Mouse (Mus musculus) midbrain, embryonic 11.5 days (tissue): ENCODE measurements around the gene Stx6. TPM values are rescaled to one million over a fixed set of nuclear protein-coding genes. Genes with fewer than 3 reads are reported as not detected.
A peak's percentile ranks its signal among the peaks of the same experiment; 100 is the strongest.

Experiments used
- ATAC-seq: fragments of 200-750 bp; cut with Nextera tagmentation; 2 replicates; pipeline ENCODE4 v1.8.0; 2017; ENCODE audit warnings: moderate TSS enrichment, moderate library complexity; ENCODE audit not compliant: low FRiP score
- DNase-seq: peaks from one replicate; pipeline ENCODE4 v3.0.0; 2015; ENCODE audit warnings: low spot score; ENCODE audit errors: missing footprints
- H3K27ac ChIP-seq: fragments of 300-500 bp; sonication (generic); 2 replicates; pipeline ENCODE4 v1.5.1; 2014; ENCODE audit warnings: low read depth, low read length
- H3K27me3 ChIP-seq: fragments of 300-500 bp; sonication (generic); 2 replicates; pipeline ENCODE4 v1.6.1; 2014; ENCODE audit warnings: mild to moderate bottlenecking, low read length, moderate library complexity, mixed read lengths; ENCODE audit not compliant: control insufficient read depth, insufficient read depth
- H3K36me3 ChIP-seq: fragments of 300-500 bp; sonication (generic); 2 replicates; pipeline ENCODE4 v1.6.1; 2014; ENCODE audit warnings: mild to moderate bottlenecking, low read length, moderate library complexity, mixed read lengths; ENCODE audit not compliant: control insufficient read depth, insufficient read depth
- H3K4me1 ChIP-seq: fragments of 300-500 bp; sonication (generic); 2 replicates; pipeline ENCODE4 v1.6.1; 2014; ENCODE audit warnings: low read length; ENCODE audit not compliant: control insufficient read depth, insufficient read depth
- H3K4me2 ChIP-seq: fragments of 300-500 bp; sonication (generic); 2 replicates; pipeline ENCODE4 v1.6.1; 2014; ENCODE audit warnings: mild to moderate bottlenecking, moderate library complexity
- H3K4me3 ChIP-seq: fragments of 300-500 bp; sonication (generic); 2 replicates; pipeline ENCODE4 v1.5.1; 2014; ENCODE audit warnings: low read depth, low read length
- H3K9ac ChIP-seq: fragments of 300-500 bp; sonication (generic); 2 replicates; pipeline ENCODE4 v1.6.1; 2014; ENCODE audit warnings: low read length
- H3K9me3 ChIP-seq: fragments of 300-500 bp; sonication (generic); 2 replicates; pipeline ENCODE4 v1.6.1; 2016; ENCODE audit warnings: low read length; ENCODE audit not compliant: control insufficient read depth
- WGBS: fragments of 180-500 bp; shearing (Covaris S2); extraction: QIAGEN DNeasy Blood & Tissue Kit; methylation state at CpG from one replicate; pipeline ENCODE4 v1.1.7; 2014; 5-methylcytosine and 5-hydroxymethylcytosine counted together
- polyA plus RNA-seq: library from polyadenylated mRNA; unstranded; fragments of >200 nt; fragmentation: Nextera tagmentation; extraction: Ambion mirVana; gene quantifications from 2 replicates; pipeline ENCODE4 v1.2.1, GENCODE M21; 2014

Stx6 gene
- polyA plus RNA-seq, 1 experiment from 2014 or later = 100 TPM

- peak overlapping the region; percentile 40; the same call in 1 of the 2 replicates for H3K9ac ChIP-seq
- no peak overlapping the region for H3K4me2 ChIP-seq
- H3K9me3 ChIP-seq = no peaks in the 10 kb centered on the region
- no peak for DNase-seq
- no peaks in the 10 kb centered on the region for H3K36me3 ChIP-seq
- H3K4me1 ChIP-seq = peaks cover 54% of the 10 kb centered on the region
- H3K27ac ChIP-seq = peak overlapping the region; percentile 44
- no peak overlapping the region for H3K4me3 ChIP-seq
- no peaks in the 10 kb centered on the region for H3K27me3 ChIP-seq
- no peak for ATAC-seq
- WGBS = 69% methylated on average over 6 of the region's 6 CpGs
These were observed 74.3 kb downstream of the Stx6 start for GRCm38 (mm10) chr1:155232786-155233185.

- no peak overlapping the region for H3K4me3 ChIP-seq
- DNase-seq (no peak), ATAC-seq (no peak)
- no peaks in the 10 kb centered on the region; the same call in 1 of the 2 replicates for H3K36me3 ChIP-seq
- 86% methylated on average over 9 of the region's 9 CpGs for WGBS
- peak overlapping the region; percentile 46 for H3K9ac ChIP-seq
- no peak overlapping the region for H3K4me2 ChIP-seq
- peak overlapping the region; percentile 79; the same call in 1 of the 2 replicates for H3K27ac ChIP-seq
- H3K9me3 ChIP-seq = no peaks in the 10 kb centered on the region
- peaks cover 58% of the 10 kb centered on the region for H3K4me1 ChIP-seq
- H3K27me3 ChIP-seq = no peaks in the 10 kb centered on the region
These were observed 74.9 kb downstream of the Stx6 start for GRCm38 (mm10) chr1:155233378-155233777.

GRCm38 (mm10) chr1:155233931-155234607, 75.6 kb downstream of the Stx6 start:
- ATAC-seq (peak; percentile 13; the same call in 1 of the 2 replicates), DNase-seq (peak; percentile 92)
- Histone ChIP-seq H3K9ac (peak overlapping the region; percentile 46), H3K4me2 (peak overlapping the region; percentile 2; the same call in 1 of the 2 replicates), H3K4me1 (peaks cover 60% of the 10 kb centered on the region), H3K36me3 (no peaks in the 10 kb centered on the region; the same call in 1 of the 2 replicates), H3K27me3 (no peaks in the 10 kb centered on the region), H3K27ac (peak overlapping the region; percentile 79), H3K4me3 (no peak overlapping the region), H3K9me3 (no peaks in the 10 kb centered on the region)
- 23% methylated on average over 14 of the region's 14 CpGs for WGBS

GRCm38 (mm10) chr1:155235641-155236040, 77.1 kb downstream of the Stx6 start:
- Histone ChIP-seq H3K36me3 (no peaks in the 10 kb centered on the region; the same call in 1 of the 2 replicates), H3K9me3 (no peaks in the 10 kb centered on the region), H3K4me2 (no peak overlapping the region), H3K4me3 (no peak overlapping the region), H3K27me3 (no peaks in the 10 kb centered on the region), H3K9ac (no peak overlapping the region), H3K4me1 (peaks cover 48% of the 10 kb centered on the region), H3K27ac (no peak overlapping the region)
- peak; percentile 89 for DNase-seq
- ATAC-seq = no peak
- WGBS = 33% methylated on average over 2 of the region's 2 CpGs

- no peak overlapping the region for H3K27ac ChIP-seq
- DNase-seq = peak; percentile 88
- H3K4me3 ChIP-seq = no peak overlapping the region
- ATAC-seq = no peak
- H3K4me1 ChIP-seq = peaks cover 48% of the 10 kb centered on the region
- no peaks in the 10 kb centered on the region; the same call in 1 of the 2 replicates for H3K36me3 ChIP-seq
- peak overlapping the region; percentile 25; the same call in 1 of the 2 replicates for H3K9ac ChIP-seq
- no peak overlapping the region for H3K4me2 ChIP-seq
- 40% methylated on average over 13 of the region's 13 CpGs for WGBS
- H3K9me3 ChIP-seq = no peaks in the 10 kb centered on the region
- no peaks in the 10 kb centered on the region for H3K27me3 ChIP-seq
These were observed 78.0 kb downstream of the Stx6 start for GRCm38 (mm10) chr1:155236306-155237024.

GRCm38 (mm10) chr1:155237390-155237789, 78.9 kb downstream of the Stx6 start:
- ATAC-seq (no peak), DNase-seq (no peak)
- no peaks in the 10 kb centered on the region for H3K9me3 ChIP-seq
- no peak overlapping the region for H3K4me3 ChIP-seq
- WGBS = 72% methylated on average over 11 of the region's 11 CpGs
- no peak overlapping the region for H3K9ac ChIP-seq
- no peaks in the 10 kb centered on the region; the same call in 1 of the 2 replicates for H3K36me3 ChIP-seq
- H3K27me3 ChIP-seq = no peaks in the 10 kb centered on the region; the same call in 1 of the 2 replicates
- peaks cover 46% of the 10 kb centered on the region for H3K4me1 ChIP-seq
- H3K4me2 ChIP-seq = no peak overlapping the region
- no peak overlapping the region for H3K27ac ChIP-seq

- no peak for DNase-seq
- Histone ChIP-seq H3K4me1 (peaks cover 38% of the 10 kb centered on the region), H3K9me3 (no peaks in the 10 kb centered on the region)
These were observed 79.6 kb downstream of the Stx6 start for GRCm38 (mm10) chr1:155238126-155238525.

GRCm38 (mm10) chr1:155239169-155239568, 80.7 kb downstream of the Stx6 start:
- WGBS = 75% methylated on average over 4 of the region's 4 CpGs
- H3K4me3 ChIP-seq = no peak overlapping the region
- H3K4me2 ChIP-seq = no peak overlapping the region
- peaks cover under 1% of the 10 kb centered on the region; the same call in 1 of the 2 replicates for H3K27me3 ChIP-seq
- no peak overlapping the region for H3K9ac ChIP-seq
- peaks cover 28% of the 10 kb centered on the region for H3K4me1 ChIP-seq
- DNase-seq = no peak
- no peak for ATAC-seq
- no peaks in the 10 kb centered on the region; the same call in 1 of the 2 replicates for H3K36me3 ChIP-seq
- H3K9me3 ChIP-seq = no peaks in the 10 kb centered on the region
- H3K27ac ChIP-seq = no peak overlapping the region

More at GRCm38 (mm10) chr1:155238126-155238525, 79.6 kb downstream of the Stx6 start:
- 92% methylated on average over 5 of the region's 5 CpGs for WGBS
- H3K27ac ChIP-seq = no peak overlapping the region
- no peak for ATAC-seq
- H3K36me3 ChIP-seq = no peaks in the 10 kb centered on the region; the same call in 1 of the 2 replicates
- no peaks in the 10 kb centered on the region; the same call in 1 of the 2 replicates for H3K27me3 ChIP-seq
- H3K4me2 ChIP-seq = no peak overlapping the region
- no peak overlapping the region for H3K9ac ChIP-seq
- no peak overlapping the region for H3K4me3 ChIP-seq
